Mouse (Mus musculus): ENCODE measurements around the gene Nos1ap. TPM values are rescaled to one million over a fixed set of nuclear protein-coding genes. Genes with fewer than 3 reads are reported as not detected.

Nos1ap gene
- polyA plus RNA-seq, 1 experiment = 0.14 TPM

DNA sequence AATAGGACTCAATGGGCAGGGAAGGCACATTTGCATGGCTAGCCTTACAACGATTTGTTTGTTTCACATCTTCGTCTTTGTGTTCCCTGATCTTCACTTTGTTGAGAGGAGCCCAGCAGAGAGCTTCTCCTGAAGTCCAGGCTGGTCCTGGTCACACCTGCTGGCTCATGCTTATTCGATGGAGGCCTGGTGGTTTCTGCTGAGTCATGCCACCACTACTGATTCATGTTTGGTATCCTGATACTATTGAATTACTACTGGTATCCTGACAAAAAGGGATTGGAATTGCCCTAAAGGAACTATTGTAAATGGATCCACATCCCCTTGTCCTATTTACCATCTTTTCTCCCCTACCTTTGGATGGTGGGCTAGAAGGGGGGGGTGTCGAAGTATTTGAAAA, 40.8 kb upstream of the Nos1ap start:
- Histone ChIP-seq H3K27me3 (ENCODE audit: control insufficient read depth, insufficient read depth, insufficient read length) (no peaks in the 10 kb centered on the region), H3K79me3 (ENCODE audit: low read depth) (no peaks in the 10 kb centered on the region), H3K36me3 (ENCODE audit: control insufficient read depth, insufficient read depth) (no peaks in the 10 kb centered on the region), H3ac (ENCODE audit: control insufficient read depth, insufficient read length, low read depth) (no peak overlapping the region), H3K79me2 (ENCODE audit: control insufficient read depth, insufficient read depth) (no peaks in the 10 kb centered on the region), H3K4me3 (ENCODE audit: insufficient read depth, poor library complexity, severe bottlenecking) (no peak overlapping the region)
- no peak for TF ChIP-seq CEBPB (IDR thresholded peaks at IDR 0.05; ENCODE audit: low read depth)
- peak; percentile 43 for TF ChIP-seq MYOD1 (IDR thresholded peaks at IDR 0.05; ENCODE audit: control insufficient read depth, insufficient read length, low read depth)

DNA sequence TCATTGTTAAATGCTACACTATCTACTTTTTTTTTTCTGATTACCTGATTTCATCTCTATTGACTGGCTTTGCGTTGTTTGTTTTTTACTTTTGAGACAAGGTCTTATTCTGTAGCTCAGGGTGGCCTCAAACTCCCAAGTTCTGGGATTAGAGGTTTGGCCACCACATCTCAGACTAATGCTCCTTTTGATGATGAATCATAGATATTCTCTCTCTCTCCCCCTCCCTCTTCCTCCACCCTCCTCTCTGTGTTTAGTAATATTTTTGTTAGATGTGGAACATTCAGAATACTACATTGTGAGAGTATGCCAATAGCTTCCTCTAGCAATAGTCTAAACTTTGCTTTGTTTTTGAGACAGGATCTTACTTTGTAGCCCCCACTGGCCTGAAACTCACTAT, 33.8 kb upstream of the Nos1ap start:
- Histone ChIP-seq H3K79me3 (ENCODE audit: low read depth) (no peaks in the 10 kb centered on the region), H3K36me3 (ENCODE audit: control insufficient read depth, insufficient read depth) (no peaks in the 10 kb centered on the region), H3K27me3 (ENCODE audit: control insufficient read depth, insufficient read depth, insufficient read length) (no peaks in the 10 kb centered on the region), H3K4me3 (ENCODE audit: insufficient read depth, poor library complexity, severe bottlenecking) (no peak overlapping the region), H3ac (ENCODE audit: control insufficient read depth, insufficient read length, low read depth) (no peak overlapping the region), H3K79me2 (ENCODE audit: control insufficient read depth, insufficient read depth) (no peaks in the 10 kb centered on the region)
- TF ChIP-seq CTCF (IDR thresholded peaks at IDR 0.05; ENCODE audit: control insufficient read depth, insufficient read depth, insufficient read length) (no peak), USF1 (IDR thresholded peaks at IDR 0.05; ENCODE audit: low read depth) (no peak), FOSL1 (IDR thresholded peaks at IDR 0.05; ENCODE audit: insufficient read depth, low read length, poor library complexity, severe bottlenecking) (no peak), CEBPB (IDR thresholded peaks at IDR 0.05; ENCODE audit: low read depth) (no peak), MAX (IDR thresholded peaks at IDR 0.05) (no peak), MYOG (IDR thresholded peaks at IDR 0.05; ENCODE audit: control insufficient read depth, extremely low read depth, insufficient read length) (no peak), MYOD1 (IDR thresholded peaks at IDR 0.05; ENCODE audit: control insufficient read depth, insufficient read length, low read depth) (no peak)

DNA sequence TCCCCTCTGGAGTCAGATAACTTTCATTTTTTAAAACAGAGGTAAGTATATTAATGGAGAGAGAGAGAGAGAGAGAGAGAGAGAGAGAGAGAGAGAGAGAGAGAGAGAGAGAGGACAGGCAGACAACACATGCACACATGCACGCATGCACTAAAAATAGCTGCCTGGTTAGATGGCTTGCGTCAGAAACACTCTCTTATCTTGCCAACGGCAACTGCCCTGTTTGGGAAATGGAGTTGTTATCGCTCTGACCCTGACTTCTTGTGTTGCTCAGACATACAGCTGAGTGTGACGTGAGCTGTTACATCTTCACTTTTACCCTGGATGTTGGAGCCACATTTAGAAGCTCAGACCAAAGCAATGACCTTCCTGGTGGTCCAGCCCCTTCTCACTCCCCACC, 33.3 kb upstream of the Nos1ap start:
- Histone ChIP-seq H3K36me3 (ENCODE audit: control insufficient read depth, insufficient read depth) (no peaks in the 10 kb centered on the region), H3K79me3 (ENCODE audit: low read depth) (no peaks in the 10 kb centered on the region), H3K79me2 (ENCODE audit: control insufficient read depth, insufficient read depth) (no peaks in the 10 kb centered on the region), H3ac (ENCODE audit: control insufficient read depth, insufficient read length, low read depth) (no peak overlapping the region), H3K27me3 (ENCODE audit: control insufficient read depth, insufficient read depth, insufficient read length) (no peaks in the 10 kb centered on the region), H3K4me3 (ENCODE audit: insufficient read depth, poor library complexity, severe bottlenecking) (no peak overlapping the region)
- no peak for TF ChIP-seq CTCF (IDR thresholded peaks at IDR 0.05; ENCODE audit: control insufficient read depth, insufficient read depth, insufficient read length)
- no peak for TF ChIP-seq MYOG (IDR thresholded peaks at IDR 0.05; ENCODE audit: control insufficient read depth, extremely low read depth, insufficient read length)
- TF ChIP-seq FOSL1 (IDR thresholded peaks at IDR 0.05; ENCODE audit: insufficient read depth, low read length, poor library complexity, severe bottlenecking) = no peak
- no peak for TF ChIP-seq MYOD1 (IDR thresholded peaks at IDR 0.05; ENCODE audit: control insufficient read depth, insufficient read length, low read depth)
- TF ChIP-seq CEBPB (IDR thresholded peaks at IDR 0.05; ENCODE audit: low read depth) = no peak
- no peak for TF ChIP-seq USF1 (IDR thresholded peaks at IDR 0.05; ENCODE audit: low read depth)
- no peak for TF ChIP-seq MAX (IDR thresholded peaks at IDR 0.05)

DNA sequence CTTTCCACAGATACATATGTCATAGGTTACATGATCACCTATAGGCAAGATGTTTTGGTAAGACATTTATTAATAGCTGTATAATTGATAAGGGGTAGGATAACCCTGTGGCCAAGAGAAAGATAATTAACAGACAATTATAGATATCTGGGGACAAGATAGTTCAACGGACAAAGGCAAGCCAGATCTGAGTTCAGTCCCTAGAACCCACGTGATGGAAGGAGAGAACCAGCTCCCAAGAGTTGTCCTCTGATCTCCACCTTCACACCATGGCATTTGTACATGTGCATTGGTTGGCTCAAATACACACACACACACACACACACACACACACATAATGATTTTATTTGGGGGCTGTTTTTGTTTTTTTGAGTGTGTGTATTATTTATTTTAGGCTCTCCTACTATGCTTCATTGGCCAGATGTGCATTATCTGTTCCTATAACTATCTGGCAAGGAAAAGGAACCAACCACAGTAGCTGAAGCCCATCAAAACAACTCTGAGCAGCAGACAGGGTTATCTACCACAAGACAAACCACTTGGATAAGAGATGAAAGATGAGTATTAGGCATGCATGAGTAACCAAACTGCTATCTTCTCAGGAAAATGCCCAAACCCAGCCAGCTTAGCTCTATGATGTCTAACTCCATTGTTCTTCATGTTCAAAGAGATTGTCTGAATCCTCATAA, 30.2 kb upstream of the Nos1ap start:
- no peaks in the 10 kb centered on the region for H3K79me2 ChIP-seq (ENCODE audit: control insufficient read depth, insufficient read depth)
- no peaks in the 10 kb centered on the region for H3K79me3 ChIP-seq (ENCODE audit: low read depth)
- H3K27me3 ChIP-seq (ENCODE audit: control insufficient read depth, insufficient read depth, insufficient read length) = peaks cover 5% of the 10 kb centered on the region
- TF ChIP-seq CTCF (IDR thresholded peaks at IDR 0.05; ENCODE audit: control insufficient read depth, insufficient read depth, insufficient read length) (no peak), FOSL1 (IDR thresholded peaks at IDR 0.05; ENCODE audit: insufficient read depth, low read length, poor library complexity, severe bottlenecking) (no peak), MYOG (IDR thresholded peaks at IDR 0.05; ENCODE audit: control insufficient read depth, extremely low read depth, insufficient read length) (no peak), USF1 (IDR thresholded peaks at IDR 0.05; ENCODE audit: low read depth) (no peak), MYOD1 (IDR thresholded peaks at IDR 0.05; ENCODE audit: control insufficient read depth, insufficient read length, low read depth) (no peak)
- no peak overlapping the region for H3K4me3 ChIP-seq (ENCODE audit: insufficient read depth, poor library complexity, severe bottlenecking)
- no peaks in the 10 kb centered on the region for H3K36me3 ChIP-seq (ENCODE audit: control insufficient read depth, insufficient read depth)
- H3ac ChIP-seq (ENCODE audit: control insufficient read depth, insufficient read length, low read depth) = no peak overlapping the region

DNA sequence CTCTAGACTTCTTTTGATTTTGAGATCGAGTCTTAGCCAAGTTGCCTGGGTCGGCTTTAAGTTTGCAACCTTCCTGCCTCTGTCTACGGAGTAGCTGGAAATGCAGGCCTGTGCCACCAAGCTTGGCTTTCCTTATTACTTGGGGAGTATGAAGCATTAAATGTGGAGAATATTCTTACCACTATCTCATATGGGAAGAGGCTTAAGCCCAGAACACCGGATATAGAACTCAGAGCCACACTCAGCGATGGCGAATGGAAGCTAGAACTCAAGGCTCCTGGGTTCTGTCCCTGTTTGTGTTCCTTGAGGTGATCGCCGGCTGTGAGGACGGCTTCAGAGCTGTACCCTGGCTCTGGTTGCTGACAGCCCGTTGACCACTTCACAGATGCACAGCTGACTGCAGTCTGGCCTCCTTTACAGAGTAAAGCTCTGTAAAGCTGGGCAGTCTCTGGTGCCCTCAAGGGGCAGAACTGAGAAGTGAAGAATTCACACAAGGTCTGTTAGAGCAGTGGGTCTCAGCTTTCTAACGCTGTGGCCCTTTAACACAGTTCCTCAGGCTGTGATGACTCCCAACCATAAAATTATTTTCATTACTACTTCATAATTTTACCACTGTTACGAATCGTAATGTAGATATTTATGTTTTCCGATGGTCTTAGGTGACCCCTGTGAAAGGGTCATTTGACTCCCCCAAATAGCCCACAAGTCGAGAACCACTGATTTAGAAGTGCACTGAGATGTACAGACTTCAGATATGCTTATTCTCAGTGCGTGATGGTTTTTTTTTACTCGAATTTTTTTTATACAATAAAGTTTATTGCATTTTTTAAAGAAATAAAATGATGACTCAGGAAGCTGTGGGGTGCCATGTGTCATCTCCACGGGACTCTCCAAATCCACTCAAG, 23.6 kb upstream of the Nos1ap start:
- no peaks in the 10 kb centered on the region for H3K36me3 ChIP-seq (ENCODE audit: control insufficient read depth, insufficient read depth)
- peaks cover 8% of the 10 kb centered on the region for H3K27me3 ChIP-seq (ENCODE audit: control insufficient read depth, insufficient read depth, insufficient read length)
- H3K4me3 ChIP-seq (ENCODE audit: insufficient read depth, poor library complexity, severe bottlenecking) = no peak overlapping the region
- H3K79me3 ChIP-seq (ENCODE audit: low read depth) = no peaks in the 10 kb centered on the region
- no peak overlapping the region for H3ac ChIP-seq (ENCODE audit: control insufficient read depth, insufficient read length, low read depth)
- H3K79me2 ChIP-seq (ENCODE audit: control insufficient read depth, insufficient read depth) = no peaks in the 10 kb centered on the region
- TF ChIP-seq MYOD1 (IDR thresholded peaks at IDR 0.05; ENCODE audit: control insufficient read depth, insufficient read length, low read depth) (no peak), CTCF (IDR thresholded peaks at IDR 0.05; ENCODE audit: control insufficient read depth, insufficient read depth, insufficient read length) (peak; percentile 38)

DNA sequence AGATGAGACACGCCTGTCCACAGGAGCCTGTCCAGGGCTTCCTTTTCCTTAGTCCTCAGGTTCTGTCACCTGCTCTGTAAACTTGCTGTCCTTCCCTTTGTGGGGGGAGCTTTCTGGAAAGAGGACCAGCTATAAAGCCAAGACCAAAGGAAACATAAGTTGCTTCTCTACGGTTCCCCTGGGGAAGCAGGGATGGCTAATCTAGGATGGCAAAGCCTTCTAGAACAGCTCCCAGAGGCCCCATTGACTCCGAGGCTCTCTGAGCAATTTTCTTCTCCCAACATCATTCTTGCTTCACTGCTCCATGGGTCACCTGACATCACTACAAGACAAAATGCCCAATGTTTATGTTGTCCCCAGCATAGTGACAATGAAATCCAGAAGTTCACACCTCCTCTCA, 22.0 kb upstream of the Nos1ap start:
- Histone ChIP-seq H3K4me3 (ENCODE audit: insufficient read depth, poor library complexity, severe bottlenecking) (no peak overlapping the region), H3K79me3 (ENCODE audit: low read depth) (no peaks in the 10 kb centered on the region), H3ac (ENCODE audit: control insufficient read depth, insufficient read length, low read depth) (no peak overlapping the region), H3K36me3 (ENCODE audit: control insufficient read depth, insufficient read depth) (no peaks in the 10 kb centered on the region), H3K79me2 (ENCODE audit: control insufficient read depth, insufficient read depth) (no peaks in the 10 kb centered on the region), H3K27me3 (ENCODE audit: control insufficient read depth, insufficient read depth, insufficient read length) (peaks cover 10% of the 10 kb centered on the region)
- TF ChIP-seq CTCF (IDR thresholded peaks at IDR 0.05; ENCODE audit: control insufficient read depth, insufficient read depth, insufficient read length) (no peak), MYOD1 (IDR thresholded peaks at IDR 0.05; ENCODE audit: control insufficient read depth, insufficient read length, low read depth) (no peak), USF1 (IDR thresholded peaks at IDR 0.05; ENCODE audit: low read depth) (no peak), CEBPB (IDR thresholded peaks at IDR 0.05; ENCODE audit: low read depth) (no peak), MYOG (IDR thresholded peaks at IDR 0.05; ENCODE audit: control insufficient read depth, extremely low read depth, insufficient read length) (no peak), MAX (IDR thresholded peaks at IDR 0.05) (no peak), FOSL1 (IDR thresholded peaks at IDR 0.05; ENCODE audit: insufficient read depth, low read length, poor library complexity, severe bottlenecking) (no peak)

Data from C2C12 (cell line).